Mouse (Mus musculus) kidney, postnatal 36 days (tissue): ENCODE data around the gene Med27.

Experiments
- DNase-seq, 2 experiments: peaks; one replicate each; pipeline ENCODE4 v3.0.0; 2021 to 2022; ENCODE audit warnings: mixed read lengths in 2 of 2

Med27 gene

GRCm38 (mm10) chr2:29572811-29573427, 226.3 kb downstream of the Med27 start:
- no peak for DNase-seq

GRCm38 (mm10) chr2:29573591-29573990, 227.0 kb downstream of the Med27 start:
- DNase-seq: peak; percentile 32 to 80

GRCm38 (mm10) chr2:29574187-29574586, 227.6 kb downstream of the Med27 start:
- no peak for DNase-seq
